Mouse (Mus musculus) lung, postnatal 4 days (tissue): ENCODE data around the gene Olfr796.

ENCODE experiments used
- DNase-seq, 2 experiments: peaks; one replicate each; pipeline ENCODE4 v3.0.0; 2021

Olfr796 gene

DNA sequence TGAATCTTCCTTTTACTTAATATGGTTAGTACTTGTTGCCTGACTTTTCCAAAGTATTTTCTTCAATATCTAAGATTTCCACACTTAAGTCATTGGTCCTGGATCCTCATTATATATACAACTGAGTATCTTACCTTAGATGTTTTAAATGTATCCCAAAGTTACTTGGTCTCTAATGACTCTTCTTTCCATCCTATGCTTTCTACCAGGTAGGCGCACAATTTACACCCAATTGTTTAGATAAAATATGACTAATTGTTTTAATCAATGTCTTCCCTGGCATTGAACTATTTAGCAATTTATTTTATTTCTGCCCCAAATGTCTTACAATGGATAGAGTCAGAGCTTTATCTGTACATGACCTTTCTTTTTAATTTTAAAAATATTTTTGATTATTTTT lies at the start of gene Olfr796:
TSS of gene Olfr796 (minus strand) at position 101 of the 400 bp plus-strand sequence.
- no peak for DNase-seq

DNA sequence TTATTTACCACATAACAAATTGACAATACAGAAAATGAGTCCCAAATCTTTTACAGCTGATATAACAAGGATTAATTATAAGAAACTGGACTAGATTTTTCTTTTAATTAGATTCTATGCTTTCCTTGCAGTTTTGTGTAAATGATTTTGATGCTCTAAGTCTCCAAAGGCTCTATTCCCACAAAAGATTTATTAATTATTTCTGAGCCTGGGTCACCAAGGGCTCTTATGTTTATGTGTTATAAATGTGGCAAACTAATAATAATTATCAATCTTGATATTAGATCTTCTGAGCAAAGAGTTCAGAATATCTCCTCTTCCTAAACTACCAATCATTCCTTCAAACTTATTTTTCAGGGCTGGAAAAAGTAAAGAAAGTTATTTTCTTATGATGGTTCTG lies 45.0 kb upstream of the Olfr796 start, which contains the start of gene Olfr800:
TSS of gene Olfr800 (plus strand) at position 301 of the 400 bp plus-strand sequence.
- DNase-seq = no peak

DNA sequence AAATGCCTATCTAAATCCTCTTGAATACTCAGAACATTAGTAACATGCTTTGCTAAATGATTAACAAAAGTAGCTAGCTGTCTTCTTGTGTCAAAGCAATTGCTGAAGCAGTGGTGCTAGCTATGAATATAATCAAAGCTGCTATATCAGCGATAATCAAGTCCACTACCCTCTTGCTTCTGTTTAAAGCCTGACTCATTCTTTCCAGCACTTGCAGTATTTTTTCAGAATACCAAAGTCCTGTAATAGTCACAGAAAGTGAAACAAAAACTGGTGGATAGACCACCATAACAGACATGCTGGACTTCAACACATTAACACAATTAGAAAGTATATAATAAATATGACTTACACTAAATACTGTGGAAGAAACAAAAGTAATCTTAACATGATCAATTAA lies 39.4 kb upstream of the Olfr796 start:
- DNase-seq = no peak

DNA sequence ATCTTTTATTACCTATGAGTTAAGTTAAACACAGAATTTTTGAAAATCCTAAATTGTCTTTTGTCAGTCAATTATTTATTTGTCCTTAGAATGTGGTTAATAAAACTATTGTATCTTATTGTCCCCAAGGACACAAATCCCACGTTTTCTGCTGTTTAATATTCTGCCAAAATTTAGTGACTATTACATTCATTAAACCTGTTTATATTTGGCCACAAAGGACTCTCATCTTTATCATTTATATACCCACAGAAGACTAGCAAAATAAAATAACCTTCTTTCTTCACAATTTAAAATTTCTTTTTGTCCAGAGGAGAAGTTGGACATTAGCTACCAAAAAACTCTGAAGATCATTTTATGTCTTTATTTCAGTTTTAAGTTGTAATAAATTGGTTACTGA lies 24.8 kb upstream of the Olfr796 start, which contains the start of gene Olfr799:
TSS of gene Olfr799 (plus strand) at position 301 of the 400 bp plus-strand sequence.
- DNase-seq = no peak

DNA sequence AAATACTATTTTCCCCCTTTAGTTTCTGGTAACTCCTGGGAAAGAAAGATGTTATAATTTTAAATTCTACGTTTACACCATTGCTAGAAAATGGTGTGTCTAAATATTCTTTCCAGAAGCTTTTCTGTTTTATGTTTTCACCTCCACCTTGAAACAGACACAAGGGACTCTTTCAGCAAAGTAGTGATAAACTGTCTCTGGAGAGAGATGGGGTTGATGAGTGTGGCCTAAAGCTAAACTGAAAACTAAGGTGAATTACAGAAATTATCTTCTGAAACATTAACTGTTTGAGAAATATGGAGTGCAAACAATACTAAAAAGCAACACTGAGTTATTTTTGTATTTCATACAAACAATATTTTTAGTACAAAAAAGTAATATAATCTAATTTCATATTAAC lies 15.5 kb upstream of the Olfr796 start, which contains the start of gene Olfr798:
TSS of gene Olfr798 (minus strand) at position 101 of the 400 bp plus-strand sequence.
- DNase-seq = no peak

DNA sequence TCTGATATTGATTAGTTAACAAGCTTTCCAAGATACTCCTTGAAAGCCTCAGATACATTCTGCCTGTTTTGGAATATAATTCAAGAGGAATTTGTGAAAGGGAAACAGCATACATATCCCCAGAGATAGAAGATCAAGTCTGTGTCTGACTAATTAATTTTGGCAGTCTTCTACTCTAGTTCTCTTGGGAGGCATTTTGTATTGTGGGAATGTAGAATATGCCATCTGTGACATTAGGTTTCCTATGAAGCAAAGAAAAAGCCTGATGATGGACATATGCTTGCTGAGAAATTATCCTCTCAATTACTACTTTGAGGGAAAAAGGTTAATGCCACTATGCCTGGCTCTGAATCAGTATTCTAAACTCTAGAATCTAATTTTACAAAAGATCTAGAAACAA lies 10.9 kb upstream of the Olfr796 start:
- DNase-seq = no peak

DNA sequence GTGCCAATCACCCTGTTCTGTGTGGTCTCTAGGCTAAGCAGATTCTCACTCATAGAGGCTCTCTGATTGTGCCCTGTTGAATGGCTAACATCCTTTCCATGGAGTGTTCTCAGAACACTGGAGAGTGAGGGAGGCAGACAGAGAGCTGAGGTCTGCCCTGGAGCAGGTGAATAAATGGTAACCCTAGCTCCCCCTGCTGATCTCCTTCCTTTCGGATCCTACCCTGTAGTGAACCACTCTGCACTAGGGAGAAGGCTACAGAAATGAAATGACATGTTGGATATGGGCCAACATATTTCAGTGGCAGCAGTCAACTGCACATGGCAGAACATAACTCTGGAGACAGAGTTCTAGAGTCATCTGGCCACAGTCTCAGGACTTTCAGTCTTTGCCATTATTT lies 9.4 kb upstream of the Olfr796 start:
- DNase-seq = no peak

DNA sequence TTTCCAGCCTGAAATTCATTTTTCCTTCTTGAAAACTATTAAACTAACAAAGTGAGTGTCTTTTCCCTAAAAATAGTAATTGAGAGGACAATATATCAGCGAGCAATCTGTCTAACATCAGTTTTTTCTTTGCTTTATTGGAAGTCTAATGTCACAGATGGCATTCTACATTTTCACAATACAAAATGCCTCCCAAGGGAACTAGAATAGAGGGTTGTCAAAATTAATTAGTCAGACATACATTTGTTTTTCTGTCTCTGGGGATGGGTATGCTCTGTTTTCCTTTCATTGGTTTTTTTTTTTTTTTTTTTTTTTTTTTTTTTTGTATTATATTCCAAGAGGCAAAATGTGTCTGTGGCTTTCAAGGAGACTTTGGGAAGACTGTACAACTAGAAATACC lies 35.3 kb downstream of the Olfr796 start:
- DNase-seq = no peak

DNA sequence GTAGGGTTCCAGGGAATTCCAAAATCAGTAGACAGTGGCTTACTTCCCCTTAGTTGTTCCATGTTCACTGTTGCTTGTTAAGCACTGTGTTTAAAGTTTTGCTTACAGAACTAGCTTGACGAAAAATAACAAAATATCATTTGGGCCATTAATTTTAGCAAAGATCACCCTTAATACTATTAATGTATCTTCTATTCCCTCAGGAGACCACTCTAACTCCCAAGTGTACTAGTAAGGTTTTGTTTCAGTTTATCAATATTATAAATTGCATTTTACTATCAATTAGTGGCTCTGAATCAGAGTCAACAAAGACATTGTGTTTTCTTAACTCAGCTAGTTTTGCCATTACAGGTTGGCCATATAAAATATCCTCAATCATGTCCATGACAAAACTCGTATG lies 45.0 kb downstream of the Olfr796 start, which contains the start of gene Olfr794:
TSS of gene Olfr794 (plus strand) at position 301 of the 400 bp plus-strand sequence.
- DNase-seq = no peak
